Mouse (Mus musculus) myocyte (in vitro differentiated cells): ENCODE data around the gene Nfe2l3.

Experiments
- CEBPB ChIP-seq: IDR thresholded peaks from 2 replicates; pipeline ENCODE4 v1.6.1; 2011; ENCODE audit warnings: mild to moderate bottlenecking, moderate library complexity; ENCODE audit not compliant: poor library complexity, insufficient read depth, severe bottlenecking
- MAX ChIP-seq: IDR thresholded peaks from one replicate; pipeline ENCODE4 v1.6.1; 2011; ENCODE audit warnings: low read depth, mild to moderate bottlenecking, control low read depth
- MYOD1 ChIP-seq, 3 experiments: IDR thresholded peaks; one replicate each; pipeline ENCODE4 v1.6.1; 2011; ENCODE audit warnings: control low read depth in 2 of 3, low read depth in 2 of 3, mild to moderate bottlenecking in 2 of 3, moderate library complexity in 1 of 3; ENCODE audit not compliant: insufficient read length in 2 of 3, control insufficient read depth in 1 of 3
- POLR2A ChIP-seq: IDR thresholded peaks from one replicate; pipeline ENCODE4 v1.6.1; 2011; ENCODE audit warnings: low read depth, mild to moderate bottlenecking, control low read depth, moderate library complexity; ENCODE audit not compliant: insufficient read length
- POLR2AphosphoS2 ChIP-seq: IDR thresholded peaks from one replicate; pipeline ENCODE4 v1.6.1; 2011; ENCODE audit warnings: low read depth, control low read depth; ENCODE audit not compliant: insufficient read length
- REST ChIP-seq: IDR thresholded peaks from one replicate; pipeline ENCODE4 v1.6.1; 2011; ENCODE audit warnings: mild to moderate bottlenecking, control low read depth, moderate library complexity; ENCODE audit not compliant: insufficient read depth, insufficient read length
- TCF12 ChIP-seq: IDR thresholded peaks from one replicate; pipeline ENCODE4 v1.6.1; 2011; ENCODE audit warnings: mild to moderate bottlenecking, control low read depth; ENCODE audit not compliant: poor library complexity, insufficient read depth, severe bottlenecking
- TCF3 ChIP-seq: IDR thresholded peaks from one replicate; pipeline ENCODE4 v1.6.1; 2011; ENCODE audit warnings: low read depth, control low read depth; ENCODE audit not compliant: insufficient read length
- USF1 ChIP-seq: IDR thresholded peaks from one replicate; pipeline ENCODE4 v1.6.1; 2011; ENCODE audit warnings: low read depth, mild to moderate bottlenecking, control low read depth, moderate library complexity

DNA sequence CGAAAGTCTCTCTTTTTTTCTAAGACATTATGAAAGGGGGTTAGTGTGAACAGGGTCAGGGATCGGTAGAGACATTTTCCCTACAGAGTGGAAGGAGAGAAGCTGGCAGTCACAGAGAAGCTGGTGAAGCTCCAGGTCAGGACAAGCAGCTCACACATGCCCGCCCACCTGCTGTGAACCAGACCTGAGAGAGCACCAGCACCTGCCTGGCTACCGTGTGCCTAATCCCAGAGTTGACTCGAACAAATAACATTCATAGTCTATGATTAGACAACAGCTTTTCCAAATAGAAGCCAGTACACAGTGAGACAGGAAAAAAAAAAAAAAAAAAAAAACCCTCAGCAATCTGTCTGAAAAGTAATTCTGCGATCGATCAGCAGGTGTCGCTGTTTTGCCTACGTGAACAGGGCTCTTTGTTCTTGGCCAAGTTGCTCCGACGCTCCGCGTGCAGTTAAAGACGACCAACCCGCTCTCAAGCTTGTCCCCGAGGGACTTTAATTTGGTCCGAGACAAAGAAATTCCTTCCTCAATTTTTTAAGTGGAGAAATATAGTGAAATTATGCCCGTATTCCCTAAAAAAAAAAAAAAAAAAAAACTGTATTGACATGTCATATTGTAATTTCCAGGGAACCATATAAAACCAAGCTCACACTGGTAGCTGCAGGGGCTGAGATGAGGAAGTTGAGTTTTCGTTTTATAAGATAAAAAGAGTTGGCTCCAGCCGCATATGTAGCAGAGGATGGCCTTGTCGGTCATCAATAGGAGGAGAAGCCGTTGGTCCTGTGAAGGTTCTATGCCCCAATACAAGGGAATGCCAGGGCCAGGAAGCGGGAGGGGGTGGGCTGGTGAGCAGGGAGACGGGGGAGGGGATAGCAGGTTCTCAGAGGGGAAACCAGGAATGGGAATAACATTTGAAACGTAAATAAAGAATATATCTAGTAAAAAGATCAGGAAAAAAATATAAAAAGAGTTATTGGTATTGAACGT is 48.4 kb upstream of the Nfe2l3 start:
- TF ChIP-seq POLR2A = no peak
- TF ChIP-seq POLR2AphosphoS2 = no peak
- no peak for TF ChIP-seq TCF12
- no peak for TF ChIP-seq MAX
- TF ChIP-seq USF1 = no peak
- TF ChIP-seq CEBPB = no peak
- TF ChIP-seq TCF3 = no peak
- no peak for TF ChIP-seq MYOD1 (IDR thresholded peaks at IDR 0.05; ENCODE audit: control insufficient read depth in 1 of 3, insufficient read length in 2 of 3, low read depth in 2 of 3)
- TF ChIP-seq REST = no peak
